8 mouse cellular contexts compared by ENCODE assay signal in genomic region chr9:67832046-67832605, GRCm38 (mm10). TPM values are rescaled to one million over a fixed set of nuclear protein-coding genes. Genes with fewer than 3 reads are reported as not detected.
DNase-seq lines count a peak whose midpoint lies in the region; ATAC-seq and TF ChIP-seq lines count a peak whose summit lies in the region.

Gene C2cd4a (minus strand): TSS chr9:67832330.

- no peak for ATAC-seq in kidney, postnatal 0 days (replicated peaks; ENCODE audit: low FRiP score, low read depth)
- no peak for ATAC-seq in midbrain, embryonic 12.5 days (ENCODE audit: low FRiP score, low read depth)
- ATAC-seq in megakaryocyte progenitor cell, adult 5-6 weeks (replicated peaks; ENCODE audit: poor library complexity): no peak

- H3K36me3 ChIP-seq in kidney, postnatal 0 days (ENCODE audit: insufficient read depth, low read length): no peaks in the 10 kb centered on the region
- no peaks in the 10 kb centered on the region for H3K36me3 ChIP-seq in midbrain, embryonic 12.5 days

- H3K4me1 ChIP-seq in bone marrow, adult 2 months (ENCODE audit: control insufficient read depth, insufficient read depth, low read length): peaks cover 1% of the 10 kb centered on the region; the same call in 1 of the 2 replicates
- H3K4me1 ChIP-seq in kidney, postnatal 0 days (replicated peaks; ENCODE audit: insufficient read depth, low read length): peaks cover 12% of the 10 kb centered on the region
- H3K4me1 ChIP-seq in midbrain, embryonic 12.5 days: peaks cover 18% of the 10 kb centered on the region

- TF ChIP-seq POLR2A in bone marrow, adult 2 months (IDR thresholded peaks at IDR 0.05; ENCODE audit: borderline replicate concordance, control insufficient read depth, low read depth, low read length): no peak

- H3K4me3 ChIP-seq in bone marrow, adult 2 months (replicated peaks; ENCODE audit: control insufficient read depth, low read depth, low read length): peak within 1 kb of the TSS; percentile 9
- peak within 1 kb of the TSS; percentile 48 for H3K4me3 ChIP-seq in kidney, postnatal 0 days (replicated peaks; ENCODE audit: low read depth, low read length)
- H3K4me3 ChIP-seq in midbrain, embryonic 12.5 days: peak within 1 kb of the TSS; percentile 53

- WGBS in bone marrow, adult 2 months: 5% methylated on average over 20 of the region's 20 CpGs
- WGBS in kidney, postnatal 0 days: 1% methylated on average over 20 of the region's 20 CpGs
- WGBS in midbrain, embryonic 12.5 days: 5% methylated on average over 20 of the region's 20 CpGs

- TF ChIP-seq CTCF in bone marrow, adult 2 months (IDR thresholded peaks at IDR 0.05; ENCODE audit: control insufficient read depth, insufficient read depth, low read length): no peak
- no peak for TF ChIP-seq CTCF in kidney, postnatal 0 days (IDR thresholded peaks at IDR 0.05; ENCODE audit: low read depth)

- peaks cover 18% of the 10 kb centered on the region for H3K27me3 ChIP-seq in kidney, postnatal 0 days (ENCODE audit: insufficient read depth, low read length)
- peaks cover 56% of the 10 kb centered on the region for H3K27me3 ChIP-seq in midbrain, embryonic 12.5 days

- no peak within 1 kb of the TSS; the same call in 1 of the 2 replicates for H3K27ac ChIP-seq in bone marrow, adult 2 months (ENCODE audit: control insufficient read depth, insufficient read depth, low read depth, low read length, poor library complexity)
- H3K27ac ChIP-seq in kidney, postnatal 0 days: no peak within 1 kb of the TSS
- H3K27ac ChIP-seq in midbrain, embryonic 12.5 days (replicated peaks): no peak within 1 kb of the TSS

- DNase-seq in adrenal gland, postnatal 10 days: peak; percentile 59
- no peak for DNase-seq in adrenal gland, postnatal 4 days (ENCODE audit: low spot score in 2 of 2)
- DNase-seq in gastrocnemius, postnatal 10 days: peak; percentile 43
- peak; percentile 79 for DNase-seq in kidney, postnatal 0 days (ENCODE audit: low spot score)
- no peak for DNase-seq in right cerebral cortex, adult 2 months (ENCODE audit: low spot score in 2 of 2)

- peak within 1 kb of the TSS; percentile 52 for H3K9ac ChIP-seq in kidney, postnatal 0 days (ENCODE audit: low read depth, low read length)
- peak within 1 kb of the TSS; percentile 34; the same call in 1 of the 2 replicates for H3K9ac ChIP-seq in midbrain, embryonic 12.5 days (replicated peaks)

- H3K4me2 ChIP-seq in kidney, postnatal 0 days (ENCODE audit: low read length): peak within 1 kb of the TSS; percentile 90
- peak within 1 kb of the TSS; percentile 67 for H3K4me2 ChIP-seq in midbrain, embryonic 12.5 days (replicated peaks)

- H3K9me3 ChIP-seq in kidney, postnatal 0 days (replicated peaks; ENCODE audit: low read length): no peaks in the 10 kb centered on the region
- no peaks in the 10 kb centered on the region for H3K9me3 ChIP-seq in midbrain, embryonic 12.5 days

RNA-seq across cellular contexts. Expression of gene C2cd4a, which starts in this region (rescaled TPM):
- under 1 TPM in 1 of 2 experiments, not detected in 1; 0.21 TPM for total RNA-seq in adrenal gland, postnatal 10 days (2021)
- total RNA-seq in adrenal gland, postnatal 4 days (2021): under 1 TPM; 0.36 to 0.79 TPM
- polyA plus RNA-seq in bone marrow, adult 2 months (2011; ENCODE audit: insufficient read depth, insufficient read length, low replicate concordance, missing spikeins): not detected in 2 replicates
- total RNA-seq in gastrocnemius, postnatal 10 days (2021): under 1 TPM; 0.16 to 0.18 TPM
- 0.32 and 0.61 TPM in 2 replicates for polyA plus RNA-seq in kidney, postnatal 0 days (2015; fragmentation: Nextera tagmentation; extraction: Ambion mirVana)
- polyA plus RNA-seq in midbrain, embryonic 12.5 days (2016; fragmentation: Nextera tagmentation; extraction: Ambion mirVana): 0.17 TPM in 1 of 2 replicates, not detected in the other
- not detected in 2 replicates for total RNA-seq in megakaryocyte progenitor cell, adult 5-6 weeks (2015)
- total RNA-seq in megakaryocyte progenitor cell, adult 5-6 weeks (2017): not detected in 2 replicates

Comparison
In these comparisons a context has a peak if more than half of its experiments do, and no peak if none do; other contexts are left out.
1. Peak in DNase-seq in adrenal gland, postnatal 10 days; RNA of the gene not detected or under 1 TPM.
2. Peak in DNase-seq in gastrocnemius, postnatal 10 days; RNA of the gene not detected or under 1 TPM.
3. Peak in DNase-seq, H3K4me3 ChIP-seq, H3K9ac ChIP-seq and H3K4me2 ChIP-seq in kidney, postnatal 0 days; RNA of the gene not detected or under 1 TPM.